Comparison of ENCODE assay signal across 8 mouse cellular contexts in genomic region chr19:41206811-41207344, GRCm38 (mm10). TPM values are rescaled to one million over a fixed set of nuclear protein-coding genes. Genes with fewer than 3 reads are reported as not detected.
DNase-seq lines count a peak whose midpoint lies in the region; ATAC-seq and TF ChIP-seq lines count a peak whose summit lies in the region.

Tll2 (minus strand) TSS chr19:41206835.

- DNase-seq in ES-E14 (ENCODE audit: low read depth, low spot score), result peak; percentile 50
- peak; percentile 41 for DNase-seq in brain, adult 2 months (ENCODE audit: low read depth, low spot score)
- DNase-seq in frontal cortex, postnatal 36 days (ENCODE audit: low spot score in 2 of 2), result peak; percentile 33 to 44
- DNase-seq in left cerebral cortex, postnatal 4 days, result peak; percentile 36
- peak; percentile 31 for DNase-seq in right cerebral cortex, postnatal 25 days
- no peak for DNase-seq in cerebellum, adult 11-12 months

- under 1% methylated on average over 32 of the region's 32 CpGs for WGBS in hindbrain, embryonic 13.5 days

- ATAC-seq in hindbrain, embryonic 13.5 days (ENCODE audit: low FRiP score), result peak; percentile 91
- ATAC-seq in megakaryocyte-erythroid progenitor cell, adult 5-6 weeks (replicated peaks; ENCODE audit: low FRiP score, low TSS enrichment, poor library complexity, severe bottlenecking), result peak; percentile 87

- H3K9ac ChIP-seq in ES-E14 (ENCODE audit: insufficient read depth, low read depth, low read length, poor library complexity, severe bottlenecking), result no peak within 1 kb of the TSS
- H3K9ac ChIP-seq in hindbrain, embryonic 13.5 days, result peak within 1 kb of the TSS; percentile 60

- intact Hi-C loops in left cerebral cortex, postnatal 4 days (cut with DNase I), result loop anchor here (5.0 kb wide), 1 partner anchor 100 kb away; no protein-coding TSS in a partner anchor

- peak within 1 kb of the TSS; percentile 98 for H3K4me2 ChIP-seq in hindbrain, embryonic 13.5 days

- H3K36me3 ChIP-seq in ES-E14 (ENCODE audit: control insufficient read depth, insufficient read depth, low read length, poor library complexity, severe bottlenecking), result no peaks in the 10 kb centered on the region
- peaks cover 5% of the 10 kb centered on the region for H3K36me3 ChIP-seq in hindbrain, embryonic 13.5 days

- H3K27me3 ChIP-seq in hindbrain, embryonic 13.5 days, result peaks cover 54% of the 10 kb centered on the region

- H3K9me3 ChIP-seq in ES-E14 (ENCODE audit: control insufficient read depth, insufficient read depth, low read depth, low read length), result no peaks in the 10 kb centered on the region
- H3K9me3 ChIP-seq in hindbrain, embryonic 13.5 days, result no peaks in the 10 kb centered on the region

- H3K27ac ChIP-seq in ES-E14 (ENCODE audit: insufficient read depth, low read depth, low read length, poor library complexity, severe bottlenecking), result no peak within 1 kb of the TSS
- H3K27ac ChIP-seq in hindbrain, embryonic 13.5 days, result no peak within 1 kb of the TSS

- peaks cover 0 to 9% of the 10 kb centered on the region in 2 experiments; a peak in 1 of 4 replicates for H3K4me1 ChIP-seq in ES-E14 (ENCODE audit: control insufficient read depth in 2 of 2, insufficient read depth in 2 of 2, low read length in 2 of 2, poor library complexity in 1 of 2)
- H3K4me1 ChIP-seq in hindbrain, embryonic 13.5 days (replicated peaks), result peaks cover 21% of the 10 kb centered on the region

- in situ Hi-C loops in ES-E14 (cut with MboI; ENCODE audit: low sequenced_read_pairs in 2 of 2, unreplicated experiment in 2 of 2), result no loop called here

- peak within 1 kb of the TSS; percentile 56 for H3K4me3 ChIP-seq in ES-E14 (ENCODE audit: insufficient read depth in 1 of 2, low read depth in 1 of 2, low read length in 2 of 2, poor library complexity in 1 of 2, severe bottlenecking in 1 of 2)
- H3K4me3 ChIP-seq in hindbrain, embryonic 13.5 days, result peak within 1 kb of the TSS; percentile 44

TF ChIP-seq in ES-E14, 5 proteins besides CTCF, POLR2A, EP300 and RAD21:
- TF ChIP-seq HCFC1 (IDR thresholded peaks at IDR 0.05; ENCODE audit: borderline replicate concordance, insufficient read depth, low read length) (no peak), ZNF384 (IDR thresholded peaks at IDR 0.05; ENCODE audit: low read depth, low read length) (no peak), CHD2 (IDR thresholded peaks at IDR 0.05; ENCODE audit: low read depth, low read length) (no peak), MAFK (IDR thresholded peaks at IDR 0.05; ENCODE audit: insufficient read depth, low read depth, low read length) (no peak), ZC3H11A (IDR thresholded peaks at IDR 0.05; ENCODE audit: borderline replicate concordance, low read depth, low read length) (no peak)

RNA-seq across cellular contexts. Expression of gene Tll2, which starts in this region (rescaled TPM):
- total RNA-seq in ES-E14 (2012; rRNA removed), result 0.09 TPM in 1 of 2 replicates, not detected in the other
- 0.44 and 0.60 TPM in 2 replicates for polyA plus RNA-seq in hindbrain, embryonic 13.5 days (2015; fragmentation: Nextera tagmentation; extraction: Ambion mirVana)
- total RNA-seq in left cerebral cortex, postnatal 4 days (2021), result 1 to 10 TPM in 1 of 2 experiments, under 1 TPM in 1; 0.64 to 1.6 TPM
- total RNA-seq in megakaryocyte-erythroid progenitor cell, adult 5-6 weeks (2014; fragmentation: Nextera tagmentation), result not detected in 2 replicates
- not detected in 2 replicates for total RNA-seq in megakaryocyte-erythroid progenitor cell, adult 5-6 weeks (2017)

Comparison
In these comparisons a context has a peak if more than half of its experiments do, and no peak if none do; other contexts are left out.
1. Peak in DNase-seq and H3K4me3 ChIP-seq in ES-E14; RNA of the gene not detected or under 1 TPM.
2. Peak in ATAC-seq, H3K4me3 ChIP-seq, H3K9ac ChIP-seq and H3K4me2 ChIP-seq in hindbrain, embryonic 13.5 days; RNA of the gene not detected or under 1 TPM.
3. Peak in ATAC-seq in megakaryocyte-erythroid progenitor cell, adult 5-6 weeks; RNA of the gene not detected or under 1 TPM.